Mouse (Mus musculus) kidney, adult 2 months (tissue): Measurements from ENCODE around the gene Pth2.

ENCODE experiments used
- CTCF ChIP-seq: fragments of 200-500 bp; conservative IDR thresholded peaks from 2 replicates; pipeline ENCODE4 v1.5.1; 2011; ENCODE audit warnings: low read depth, mild to moderate bottlenecking, control low read depth, low read length, moderate library complexity, mixed read lengths; ENCODE audit not compliant: insufficient read depth, insufficient read length
- POLR2A ChIP-seq: fragments of 200-500 bp; IDR thresholded peaks from one replicate; pipeline ENCODE4 v1.6.1; 2011; ENCODE audit warnings: low read depth, low read length, control low read depth

- TF ChIP-seq CTCF (no peak), POLR2A (no peak)
Measured at GRCm38 (mm10) chr7:45189600-45189999, 8.8 kb downstream of the Pth2 start.
